Mouse (Mus musculus): Measurements from ENCODE around the gene Matn4.
A peak's percentile ranks its signal among the peaks of the same experiment; 100 is the strongest.

Gene Matn4

GRCm38 (mm10) chr2:164414581-164414980 lies 9.6 kb upstream of the Matn4 start:
- no peak for DNase-seq (ENCODE audit: low spot score in 2 of 2)

DNA sequence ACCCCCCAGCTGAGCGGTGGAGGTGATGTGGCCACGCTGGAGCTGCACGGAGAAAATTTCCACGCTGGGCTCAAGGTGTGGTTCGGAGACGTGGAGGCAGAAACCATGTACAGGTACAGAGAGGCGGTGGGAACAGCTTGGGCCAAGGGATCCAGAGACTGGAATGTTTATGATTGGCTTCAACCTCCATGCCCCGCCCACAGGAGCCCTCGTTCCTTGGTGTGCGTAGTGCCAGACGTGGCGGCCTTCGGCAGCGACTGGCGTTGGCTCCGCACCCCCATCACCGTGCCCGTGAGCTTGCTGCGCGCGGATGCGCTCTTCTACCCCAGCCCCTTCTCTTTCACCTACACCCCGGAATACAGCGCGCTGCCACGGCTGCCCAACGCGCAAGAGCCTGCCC lies 9.2 kb upstream of the Matn4 start:
- DNase-seq (ENCODE audit: low spot score in 2 of 2): no peak

- DNase-seq (ENCODE audit: low spot score in 2 of 2): peak; percentile 42 to 46
Observed at GRCm38 (mm10) chr2:164407708-164408107, 2.7 kb upstream of the Matn4 start.

DNA sequence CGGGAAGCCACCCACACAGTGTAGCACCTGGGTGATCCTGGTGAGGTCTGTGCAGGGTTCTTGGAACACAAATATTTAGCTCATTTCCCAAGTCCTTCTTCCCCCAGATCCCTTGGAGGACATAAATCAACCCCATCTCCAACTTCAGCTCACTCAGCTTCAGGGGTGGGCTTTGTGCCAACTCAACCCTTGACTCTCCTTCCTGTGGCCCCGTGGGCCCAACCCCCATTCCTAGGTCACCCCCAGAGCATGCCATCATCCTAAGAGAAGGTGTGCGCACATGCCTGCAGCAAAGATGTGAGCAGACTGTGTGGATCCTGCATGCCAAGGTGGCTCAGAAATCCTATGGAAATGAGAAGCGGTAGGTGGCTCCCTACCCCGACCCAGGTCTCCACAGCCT lies 559 bp upstream of the Matn4 start:
- no peak for DNase-seq (ENCODE audit: low spot score in 2 of 2)

DNA sequence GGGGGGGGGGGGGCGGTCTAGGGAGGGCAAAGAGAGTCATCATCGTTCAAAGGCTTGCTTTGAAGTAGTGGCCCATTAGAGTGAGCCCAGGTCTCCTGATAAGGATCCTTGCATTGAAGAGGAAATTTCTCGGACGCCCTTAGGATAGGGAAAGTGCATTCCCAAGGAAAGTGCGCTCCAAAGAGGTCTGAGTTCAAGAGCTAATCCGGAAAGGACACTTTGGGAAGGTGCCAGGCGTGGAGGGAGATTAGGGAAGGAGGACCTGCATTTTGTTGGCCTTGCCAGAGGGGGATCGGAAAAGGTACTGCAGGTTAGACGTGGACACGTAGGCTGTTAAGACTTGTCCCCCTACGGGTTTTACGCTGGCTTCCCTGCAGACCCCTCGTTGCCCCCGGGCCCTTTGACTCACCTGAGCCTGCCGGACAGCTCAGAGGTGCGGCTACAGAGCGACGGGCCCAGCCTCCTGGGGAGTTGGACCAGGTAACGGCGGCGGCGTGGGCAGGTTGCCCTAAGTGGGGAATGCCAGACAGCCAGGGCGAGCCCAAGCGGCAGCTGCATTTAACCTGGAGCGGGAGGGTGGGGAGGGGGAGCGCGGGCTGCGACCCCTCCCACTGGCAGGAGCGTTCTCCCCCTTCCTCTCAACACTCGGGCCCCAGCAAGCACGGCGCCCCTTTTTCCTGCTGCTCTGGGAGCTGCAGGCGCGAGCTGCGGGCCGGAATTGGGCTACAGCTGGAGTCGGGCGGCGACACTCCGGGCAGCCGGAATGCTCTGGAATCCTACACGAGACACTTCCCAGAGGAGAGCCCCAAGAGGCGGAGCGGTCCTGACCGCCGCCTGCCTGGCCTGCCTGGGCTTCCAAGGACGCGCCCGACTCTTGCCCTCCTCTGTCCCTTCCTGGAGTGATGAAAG lies 624 bp downstream of the Matn4 start:
- DNase-seq (ENCODE audit: low spot score in 2 of 2): no peak

DNA sequence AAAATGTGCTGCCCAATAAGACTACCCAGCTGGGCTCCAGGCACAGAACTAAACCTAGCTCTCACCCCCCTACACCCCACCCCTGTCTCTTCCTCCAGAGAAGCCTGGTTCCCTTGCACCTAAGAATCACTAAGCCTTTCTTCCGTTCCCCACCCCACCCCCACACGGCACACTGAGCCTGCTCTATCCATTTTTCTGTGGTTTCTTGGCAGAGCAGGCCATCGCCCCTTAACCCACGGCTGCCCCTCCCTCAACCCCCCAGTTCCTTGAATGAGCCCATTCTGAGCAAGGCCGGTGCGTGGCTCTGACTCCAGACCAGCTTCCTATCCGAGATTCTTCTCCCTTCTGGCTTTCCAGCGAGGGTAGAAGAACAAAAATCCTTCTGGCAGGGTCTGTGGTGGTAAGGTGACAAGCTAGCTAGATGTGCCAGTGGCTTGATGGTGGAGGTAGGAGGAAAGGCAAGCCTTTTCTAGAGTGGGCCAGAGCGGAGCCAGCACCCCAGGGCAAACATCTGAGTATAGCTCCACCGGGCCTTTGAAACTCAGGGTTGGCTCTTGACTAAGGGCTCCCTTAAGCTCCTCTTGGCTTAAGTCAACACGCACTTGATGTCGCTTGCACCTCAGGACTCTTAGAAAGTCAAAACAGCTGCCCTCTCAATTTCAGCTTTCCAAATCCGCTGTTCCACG lies 1.4 kb downstream of the Matn4 start:
- DNase-seq (ENCODE audit: low spot score in 2 of 2): no peak

GRCm38 (mm10) chr2:164402906-164403305 lies 2.1 kb downstream of the Matn4 start, which contains the start of gene Rbpjl:
Gene Rbpjl (plus strand): TSS chr2:164403141.
- no peak for DNase-seq (ENCODE audit: low spot score in 2 of 2)

- DNase-seq (ENCODE audit: low spot score in 2 of 2): no peak
Observed at GRCm38 (mm10) chr2:164396911-164397310, 8.0 kb downstream of the Matn4 start.

GRCm38 (mm10) chr2:164396076-164396475 lies 8.9 kb downstream of the Matn4 start:
- DNase-seq (ENCODE audit: low spot score in 2 of 2): no peak

GRCm38 (mm10) chr2:164393126-164393525 lies 11.8 kb downstream of the Matn4 start:
- DNase-seq (ENCODE audit: low spot score in 2 of 2): no peak

GRCm38 (mm10) chr2:164389499-164389898 lies 15.5 kb downstream of the Matn4 start:
- peak; percentile 59 to 70 for DNase-seq (ENCODE audit: low spot score in 2 of 2)

- peak; percentile 27 to 47 for DNase-seq (ENCODE audit: low spot score in 2 of 2)
Observed at GRCm38 (mm10) chr2:164389020-164389419, 15.9 kb downstream of the Matn4 start, which contains the start of gene Slpi. Gene Slpi (minus strand): TSS chr2:164389095.

DNA sequence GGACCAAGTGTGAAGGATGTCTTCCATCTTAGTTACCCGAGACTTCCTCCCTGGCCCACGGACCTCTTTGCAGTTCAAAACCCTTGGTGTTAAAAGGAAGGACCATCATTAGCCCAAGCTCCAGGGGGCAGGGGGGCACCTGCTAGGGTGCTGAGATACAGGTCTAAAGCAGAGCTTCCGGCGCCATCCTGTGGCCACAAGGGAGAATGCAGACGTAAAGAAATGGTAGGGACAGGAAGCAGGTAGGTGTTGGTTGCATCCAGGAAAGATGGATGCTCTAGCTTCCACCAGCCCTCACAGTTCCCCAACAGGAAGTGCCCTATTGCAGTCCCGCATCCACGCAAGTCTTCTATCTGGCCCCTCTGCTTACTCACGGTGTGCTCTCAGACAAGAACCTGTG lies 18.0 kb downstream of the Matn4 start:
- DNase-seq (ENCODE audit: low spot score in 2 of 2): peak in 1 of 2 experiments; percentile 44

- DNase-seq (ENCODE audit: low spot score in 2 of 2): no peak
Observed at GRCm38 (mm10) chr2:164385927-164386763, 18.8 kb downstream of the Matn4 start.

- DNase-seq (ENCODE audit: low spot score in 2 of 2): no peak
Observed at GRCm38 (mm10) chr2:164383656-164384399, 21.1 kb downstream of the Matn4 start.

GRCm38 (mm10) chr2:164382971-164383370 lies 22.0 kb downstream of the Matn4 start:
- no peak for DNase-seq (ENCODE audit: low spot score in 2 of 2)

GRCm38 (mm10) chr2:164381726-164382125 lies 23.2 kb downstream of the Matn4 start:
- no peak for DNase-seq (ENCODE audit: low spot score in 2 of 2)

DNA sequence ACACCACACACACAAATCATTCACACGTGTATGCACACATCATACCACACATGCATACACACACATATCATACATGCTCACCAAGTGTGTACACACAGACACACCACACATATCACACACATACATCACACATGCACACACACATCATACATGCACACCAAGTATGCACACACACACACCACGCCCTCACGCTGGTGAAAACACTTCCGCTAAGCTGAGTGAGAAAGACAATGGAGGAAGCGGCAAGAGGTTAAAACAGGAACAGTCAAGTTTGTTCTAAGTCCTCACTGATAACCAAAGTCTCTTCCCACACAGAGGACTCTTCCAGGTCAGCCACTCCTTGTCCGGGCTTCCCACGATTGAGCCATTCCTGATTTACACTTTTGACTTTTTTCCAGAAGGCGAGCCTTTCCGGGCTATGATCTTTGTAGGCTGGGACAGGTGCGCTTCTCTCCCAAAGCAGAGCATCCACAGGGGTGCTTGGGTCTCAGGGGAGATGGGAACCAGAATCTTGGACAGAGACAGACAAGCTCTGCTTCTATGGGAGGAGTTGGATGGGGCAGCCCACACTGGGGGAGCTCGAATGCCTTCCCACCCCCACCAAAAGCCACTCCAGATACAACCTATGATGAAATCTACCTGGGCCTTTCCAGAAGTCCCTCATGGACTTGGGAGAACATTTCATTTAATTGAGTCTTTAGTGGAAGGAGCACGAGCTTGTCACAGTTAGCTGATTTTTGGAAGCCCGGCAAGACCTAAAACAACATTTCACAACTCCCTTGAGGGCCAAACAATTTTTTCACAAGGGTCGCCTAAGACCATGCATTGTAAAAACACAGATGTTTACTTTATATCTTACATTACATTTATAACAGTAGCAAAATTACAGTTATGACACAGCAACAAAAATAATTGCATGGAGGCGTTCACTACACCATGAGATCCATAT lies 27.2 kb downstream of the Matn4 start:
- no peak for DNase-seq (ENCODE audit: low spot score in 2 of 2)

- DNase-seq (ENCODE audit: low spot score in 2 of 2): no peak
Observed at GRCm38 (mm10) chr2:164373187-164373586, 31.8 kb downstream of the Matn4 start.
